Mouse (Mus musculus): ENCODE results near the gene Ripor2.

DNA sequence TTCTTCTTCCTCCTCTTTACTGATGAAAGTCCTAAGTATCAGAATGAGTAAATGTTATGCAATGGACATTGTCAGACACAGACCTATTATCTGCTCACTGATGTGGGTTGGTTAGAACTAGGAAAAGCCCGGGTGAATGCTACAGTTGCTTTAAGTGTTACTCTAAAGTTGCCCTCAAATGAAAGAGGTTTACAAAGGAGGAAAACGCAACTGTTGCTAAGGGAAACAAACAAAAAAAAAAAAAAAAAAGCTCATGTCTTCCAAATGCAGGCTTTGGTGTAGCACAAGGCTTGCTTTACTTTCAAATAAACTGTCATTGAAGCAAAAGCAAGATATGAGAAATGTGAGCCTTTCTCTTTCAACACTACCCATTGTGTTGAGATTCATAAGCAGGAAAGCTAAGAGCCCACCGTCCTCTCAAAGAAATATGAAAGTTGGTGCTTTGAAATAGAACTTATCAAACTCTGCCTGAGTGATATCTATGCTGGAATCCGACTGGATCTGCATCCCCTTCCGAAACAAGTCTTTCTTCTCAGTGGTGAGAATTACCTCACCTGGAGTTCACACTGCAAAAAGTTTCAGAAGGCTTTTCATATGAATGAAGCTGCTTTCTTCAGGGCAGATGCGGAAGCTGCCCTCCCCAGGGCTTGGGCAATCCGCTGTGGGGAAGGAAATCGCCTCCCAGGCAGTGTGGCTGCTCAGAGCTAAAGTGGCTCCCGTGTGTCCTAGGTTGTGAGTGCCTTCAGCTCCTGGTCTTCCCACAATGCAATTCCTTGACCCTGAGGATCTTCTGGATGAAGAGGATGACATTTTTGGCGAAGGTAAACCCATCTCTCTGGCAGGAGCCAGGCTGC is 32.2 kb downstream of the Ripor2 start:
- TF ChIP-seq POLR2A (IDR thresholded peaks at IDR 0.05; ENCODE audit: control insufficient read depth, extremely low read depth, insufficient read depth, low read length, poor library complexity) (peak; percentile 23; the same call in 1 of the 2 replicates), CTCF (IDR thresholded peaks at IDR 0.05; ENCODE audit: borderline replicate concordance, control insufficient read depth, extremely low read depth, insufficient read depth, low read length, poor library complexity) (no peak)
